Mouse (Mus musculus) liver, postnatal 0 days (tissue): ENCODE results near the gene Scn9a. TPM values are rescaled to one million over a fixed set of nuclear protein-coding genes. Genes with fewer than 3 reads are reported as not detected.

ENCODE experiments used
- ATAC-seq: fragments of 200-750 bp; cut with Nextera tagmentation; 2 replicates; pipeline ENCODE4 v1.8.0; 2017; ENCODE audit warnings: mild to moderate bottlenecking, moderate library complexity
- DNase-seq: peaks from one replicate; pipeline ENCODE4 v3.0.0-alpha.2; 2016
- H3K27ac ChIP-seq: fragments of 300-500 bp; sonication (generic); 2 replicates; pipeline ENCODE4 v1.5.1; 2014; ENCODE audit warnings: antibody characterized with exemption, moderate library complexity, mild to moderate bottlenecking, low read depth
- H3K27me3 ChIP-seq: fragments of 300-500 bp; sonication (generic); 2 replicates; pipeline ENCODE4 v1.6.1; 2014; ENCODE audit warnings: low read length, control low read depth, mixed read lengths; ENCODE audit not compliant: insufficient read depth
- H3K36me3 ChIP-seq: fragments of 300-500 bp; sonication (generic); replicated peaks from 2 replicates; pipeline ENCODE4 v1.6.1; 2014; ENCODE audit warnings: mild to moderate bottlenecking, control low read depth, low read length, moderate library complexity, mixed read lengths; ENCODE audit not compliant: insufficient read depth
- H3K4me1 ChIP-seq: fragments of 300-500 bp; sonication (generic); 2 replicates; pipeline ENCODE4 v1.6.1; 2014; ENCODE audit warnings: antibody characterized with exemption, mild to moderate bottlenecking, control low read depth; ENCODE audit not compliant: insufficient read depth
- H3K4me2 ChIP-seq: fragments of 300-500 bp; sonication (generic); 2 replicates; pipeline ENCODE4 v1.6.1; 2014; ENCODE audit warnings: low read depth, mild to moderate bottlenecking, low read length, moderate library complexity, mixed read lengths
- H3K4me3 ChIP-seq: fragments of 300-500 bp; sonication (generic); 2 replicates; pipeline ENCODE4 v1.5.1; 2014; ENCODE audit warnings: low read depth, low read length
- H3K9ac ChIP-seq: fragments of 300-500 bp; sonication (generic); replicated peaks from 2 replicates; pipeline ENCODE4 v1.6.1; 2014; ENCODE audit warnings: mild to moderate bottlenecking, moderate library complexity
- H3K9me3 ChIP-seq: fragments of 300-500 bp; sonication (generic); 2 replicates; pipeline ENCODE4 v1.6.1; 2016; ENCODE audit warnings: mild to moderate bottlenecking, control low read depth, low read length, mixed read lengths
- CTCF ChIP-seq: sonication (generic); IDR thresholded peaks from 2 replicates; pipeline ENCODE4 v1.5.1; 2016; ENCODE audit warnings: antibody characterized with exemption, low read depth
- EP300 ChIP-seq: IDR thresholded peaks from 2 replicates; pipeline ENCODE4 v1.6.1; 2016; ENCODE audit warnings: antibody characterized with exemption, low read depth, mild to moderate bottlenecking
- WGBS: fragments of 180-500 bp; shearing (Covaris S2); extraction: QIAGEN DNeasy Blood & Tissue Kit; methylation state at CpG from one replicate; pipeline ENCODE4 v1.1.7; 2014; ENCODE audit not compliant: insufficient replicate concordance; 5-methylcytosine and 5-hydroxymethylcytosine counted together
- polyA plus RNA-seq: library from polyadenylated mRNA; unstranded; fragments of >200 nt; fragmentation: Nextera tagmentation; extraction: Ambion mirVana; gene quantifications from 2 replicates; pipeline ENCODE4 v1.2.1, GENCODE M21; 2015

Scn9a gene
- not detected in 2 replicates for polyA plus RNA-seq

DNA sequence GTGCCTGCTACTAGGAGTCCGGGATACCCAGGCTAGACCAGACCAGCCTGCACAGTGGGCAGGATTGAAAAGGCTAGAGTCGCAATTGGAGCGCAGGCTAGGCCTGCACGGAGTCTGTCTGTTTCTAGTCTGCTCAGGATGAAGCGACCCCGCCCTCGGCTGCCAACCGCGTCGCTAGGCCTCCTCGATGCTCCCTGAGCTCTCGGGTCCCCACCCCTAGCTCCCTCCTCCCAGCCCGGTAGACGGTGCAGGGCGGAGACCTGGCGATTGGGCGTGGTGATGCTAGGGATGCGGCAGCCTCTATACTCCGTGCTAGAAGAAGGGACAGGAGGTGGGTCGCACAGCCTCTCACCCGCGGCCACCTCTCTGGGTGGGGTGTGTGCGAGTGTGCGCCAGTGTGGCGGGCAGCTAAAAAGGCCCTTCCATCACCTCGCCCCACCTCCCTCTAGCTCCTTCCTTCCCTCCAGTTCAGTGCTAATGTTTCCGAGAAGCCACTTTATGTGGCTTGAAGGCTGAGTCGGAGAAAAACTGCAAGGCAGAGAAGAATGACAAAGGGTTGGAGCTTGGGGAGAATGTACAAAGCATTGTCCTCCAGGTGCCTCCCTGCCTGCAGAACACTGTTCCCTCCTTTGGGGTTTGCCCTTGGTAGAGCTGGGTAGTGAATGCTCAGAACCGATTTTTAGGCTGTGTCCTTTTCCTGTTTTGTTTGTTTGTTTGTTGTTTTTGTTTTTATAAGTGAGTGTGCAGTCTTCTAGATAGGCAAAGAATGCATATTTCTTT, at the start of gene Scn9a:
TSS of gene Scn9a (minus strand) at position 383 of the 780 bp plus-strand sequence.
- DNase-seq (no peak), ATAC-seq (no peak)
- H3K27me3 ChIP-seq = peaks cover 8% of the 10 kb centered on the region
- 3% methylated on average over 28 of the region's 29 CpGs for WGBS
- H3K27ac ChIP-seq = no peak within 1 kb of the TSS
- no peak within 1 kb of the TSS for H3K4me3 ChIP-seq
- no peaks in the 10 kb centered on the region for H3K36me3 ChIP-seq
- no peak for TF ChIP-seq CTCF
- TF ChIP-seq EP300 = no peak
- H3K9ac ChIP-seq = no peak within 1 kb of the TSS
- no peak within 1 kb of the TSS for H3K4me2 ChIP-seq
- no peaks in the 10 kb centered on the region for H3K9me3 ChIP-seq
- no peaks in the 10 kb centered on the region for H3K4me1 ChIP-seq

DNA sequence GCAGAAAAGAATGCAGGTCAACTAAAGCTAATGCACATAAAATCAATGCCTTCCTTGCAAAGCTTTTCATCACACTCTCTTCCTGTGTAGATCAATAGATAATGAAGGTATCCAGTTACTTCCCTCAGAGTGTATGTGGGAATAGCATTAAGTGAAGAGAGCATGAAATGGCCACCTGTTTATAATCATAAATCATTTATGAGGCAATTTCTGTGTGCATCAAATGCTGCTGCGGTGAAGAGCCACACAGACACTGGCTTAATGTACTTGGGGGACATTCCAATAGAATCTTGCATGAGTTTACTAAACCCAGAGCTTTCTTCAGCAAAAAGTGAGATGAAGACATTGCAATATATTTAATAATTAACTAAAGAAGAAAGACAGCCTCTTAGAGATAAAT, 27.2 kb upstream of the Scn9a start:
- TF ChIP-seq CTCF (no peak), EP300 (no peak)
- Histone ChIP-seq H3K4me3 (no peak overlapping the region), H3K36me3 (no peaks in the 10 kb centered on the region), H3K9ac (no peak overlapping the region), H3K4me2 (no peak overlapping the region), H3K9me3 (no peaks in the 10 kb centered on the region), H3K27me3 (no peaks in the 10 kb centered on the region), H3K27ac (no peak overlapping the region), H3K4me1 (no peaks in the 10 kb centered on the region)
- 69% methylated on average over 1 of the region's 1 CpGs for WGBS
- ATAC-seq (no peak), DNase-seq (no peak)

GRCm38 (mm10) chr2:66656430-66656829, 21.7 kb upstream of the Scn9a start:
- ATAC-seq (no peak), DNase-seq (no peak)
- Histone ChIP-seq H3K9ac (no peak overlapping the region), H3K36me3 (no peaks in the 10 kb centered on the region), H3K9me3 (no peaks in the 10 kb centered on the region), H3K27ac (no peak overlapping the region), H3K4me1 (no peaks in the 10 kb centered on the region), H3K4me3 (no peak overlapping the region), H3K4me2 (no peak overlapping the region), H3K27me3 (no peaks in the 10 kb centered on the region)
- TF ChIP-seq EP300 (no peak), CTCF (no peak)
- WGBS = 85% methylated on average over 3 of the region's 3 CpGs

DNA sequence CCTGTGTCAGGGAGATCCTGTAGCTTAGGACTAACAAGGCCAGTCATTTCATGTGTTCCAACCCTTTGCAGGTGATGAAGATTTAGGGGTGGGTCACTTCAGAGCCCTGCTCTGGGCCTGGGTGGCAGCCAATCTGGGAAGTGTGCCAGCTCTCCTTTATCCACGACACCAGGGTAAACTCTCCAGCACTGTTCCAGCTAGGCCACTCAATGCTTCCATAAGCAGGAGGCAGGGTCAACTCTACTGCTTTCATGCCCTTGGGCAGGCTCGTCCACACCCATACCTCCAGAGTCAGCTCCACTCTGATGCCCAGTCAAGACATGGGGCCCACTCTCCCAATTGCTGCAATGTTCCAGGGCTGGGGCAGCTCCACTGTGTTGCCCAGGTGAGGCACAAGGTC, 20.7 kb upstream of the Scn9a start:
- no peak overlapping the region for H3K9ac ChIP-seq
- ATAC-seq = no peak
- TF ChIP-seq CTCF = no peak
- TF ChIP-seq EP300 = no peak
- no peak for DNase-seq
- no peaks in the 10 kb centered on the region for H3K4me1 ChIP-seq
- no peaks in the 10 kb centered on the region for H3K36me3 ChIP-seq
- no peaks in the 10 kb centered on the region for H3K9me3 ChIP-seq
- WGBS = 58% methylated on average over 2 of the region's 2 CpGs
- no peak overlapping the region for H3K4me3 ChIP-seq
- H3K4me2 ChIP-seq = no peak overlapping the region
- no peak overlapping the region for H3K27ac ChIP-seq
- no peaks in the 10 kb centered on the region for H3K27me3 ChIP-seq

- ATAC-seq (no peak), DNase-seq (no peak)
- Histone ChIP-seq H3K27me3 (no peaks in the 10 kb centered on the region), H3K9ac (no peak overlapping the region), H3K36me3 (no peaks in the 10 kb centered on the region), H3K4me1 (no peaks in the 10 kb centered on the region), H3K9me3 (no peaks in the 10 kb centered on the region), H3K4me2 (no peak overlapping the region), H3K4me3 (no peak overlapping the region), H3K27ac (no peak overlapping the region)
- TF ChIP-seq EP300 (no peak), CTCF (peak; percentile 41; the same call in 1 of the 2 replicates)
- 15% methylated on average over 5 of the region's 5 CpGs for WGBS
Observed at GRCm38 (mm10) chr2:66644384-66644783, 9.6 kb upstream of the Scn9a start.

DNA sequence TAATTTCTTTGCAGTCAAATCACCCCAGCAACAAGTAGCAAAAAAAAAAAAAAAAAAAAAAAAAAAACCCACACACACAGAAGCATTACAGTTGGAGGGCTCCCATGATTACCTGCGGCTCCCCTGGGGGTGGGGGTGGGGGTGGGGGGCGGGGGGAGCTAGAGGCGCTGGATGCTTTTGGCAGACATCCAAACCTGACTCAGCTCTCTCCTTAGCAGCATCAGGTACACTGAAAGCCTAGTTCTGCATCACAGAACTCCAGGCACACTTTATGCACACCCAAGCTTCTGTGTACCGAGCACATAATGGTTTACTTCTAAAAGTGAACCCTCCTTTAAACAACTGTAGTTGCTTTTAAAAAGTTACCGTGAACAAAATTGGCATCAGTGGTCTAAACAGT, 2.0 kb downstream of the Scn9a start:
- Histone ChIP-seq H3K27me3 (peaks cover 8% of the 10 kb centered on the region), H3K4me3 (no peak overlapping the region), H3K36me3 (no peaks in the 10 kb centered on the region), H3K27ac (no peak overlapping the region), H3K9me3 (no peaks in the 10 kb centered on the region), H3K4me1 (no peaks in the 10 kb centered on the region), H3K4me2 (no peak overlapping the region), H3K9ac (no peak overlapping the region)
- WGBS = 35% methylated on average over 5 of the region's 5 CpGs
- no peak for ATAC-seq
- TF ChIP-seq CTCF (no peak), EP300 (no peak)
- no peak for DNase-seq

DNA sequence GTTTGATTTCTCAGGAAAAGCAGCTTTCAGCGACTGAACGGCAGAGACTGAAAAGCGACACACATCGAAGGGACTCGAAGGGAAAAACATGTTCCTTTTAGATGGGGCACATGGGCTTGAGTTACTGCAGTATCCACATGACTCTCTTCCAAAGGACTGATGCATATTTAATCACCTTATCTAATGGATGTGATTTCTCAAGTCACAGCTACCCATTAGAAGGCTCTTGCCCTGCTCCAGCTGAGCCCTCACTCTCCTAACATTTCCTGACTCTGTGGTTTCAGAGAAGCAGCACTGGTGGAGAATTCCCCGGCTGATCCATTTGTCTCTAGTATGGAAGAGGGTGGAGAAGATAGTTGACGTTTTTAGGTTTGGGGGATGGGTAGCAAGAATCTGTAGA, 23.7 kb downstream of the Scn9a start:
- Histone ChIP-seq H3K4me1 (no peaks in the 10 kb centered on the region), H3K9me3 (no peaks in the 10 kb centered on the region), H3K27me3 (no peaks in the 10 kb centered on the region), H3K27ac (no peak overlapping the region), H3K4me3 (no peak overlapping the region), H3K4me2 (no peak overlapping the region), H3K36me3 (no peaks in the 10 kb centered on the region), H3K9ac (no peak overlapping the region)
- DNase-seq = no peak
- no peak for ATAC-seq
- WGBS = 66% methylated on average over 7 of the region's 7 CpGs
- TF ChIP-seq EP300 (no peak), CTCF (no peak)
